Mouse (Mus musculus) heart, postnatal 10 days (tissue): Measurements from ENCODE around the gene Ralb. TPM values are rescaled to one million over a fixed set of nuclear protein-coding genes. Genes with fewer than 3 reads are reported as not detected.

Experiments used
- total RNA-seq, 2 experiments: library from RNA; stranded (reverse); gene quantifications; 2 replicates each; pipeline ENCODE4 v1.2.3; 2021

Gene Ralb
- total RNA-seq, 2 experiments from 2014 or later: 48.8 to 56.6 TPM

Other genes starting within 250 kb of the Ralb start
- 1 to 10 TPM; 1.1 to 1.2 TPM for gene Inhbb, start 82.5 kb downstream of the Ralb start, total RNA-seq
- gene Tmem185b, start 21.4 kb upstream of the Ralb start, total RNA-seq: 10 to 100 TPM; 16.3 to 19.8 TPM
- 1 to 10 TPM; 4.1 to 4.2 TPM for gene Epb41l5, start 144.2 kb upstream of the Ralb start, total RNA-seq